Mouse (Mus musculus) embryo, embryonic 11 days (tissue): Measurements from ENCODE around the gene Acoxl.

Source experiments
- DNase-seq: peaks from one replicate; pipeline ENCODE4 v3.0.0-alpha.2; 2015

The Acoxl gene

GRCm38 (mm10) chr2:127838576-127838975, at the start of gene Acoxl:
Acoxl (plus strand) TSS chr2:127838876.
- DNase-seq, result no peak

GRCm38 (mm10) chr2:127789138-127789537, 49.5 kb upstream of the Acoxl start:
- peak; percentile 24 for DNase-seq

GRCm38 (mm10) chr2:127789651-127790270, 48.9 kb upstream of the Acoxl start:
- DNase-seq, result no peak

GRCm38 (mm10) chr2:127791919-127792603, 46.6 kb upstream of the Acoxl start, which contains the start of gene Mtln:
Mtln (minus strand) TSS chr2:127792488.
- DNase-seq, result peak; percentile 94

GRCm38 (mm10) chr2:127831401-127832102, 7.1 kb upstream of the Acoxl start, which contains the start of gene Bub1:
Bub1 (minus strand) TSS chr2:127831865.
- peak; percentile 98 for DNase-seq

- no peak for DNase-seq
Measured at GRCm38 (mm10) chr2:127832103-127832832, 6.4 kb upstream of the Acoxl start.

GRCm38 (mm10) chr2:127832833-127833190, 5.9 kb upstream of the Acoxl start:
- DNase-seq, result peak; percentile 64

GRCm38 (mm10) chr2:127839425-127839824, 749 bp downstream of the Acoxl start:
- no peak for DNase-seq

GRCm38 (mm10) chr2:127841402-127841801, 2.7 kb downstream of the Acoxl start:
- no peak for DNase-seq

- no peak for DNase-seq
Measured at GRCm38 (mm10) chr2:127842421-127842820, 3.7 kb downstream of the Acoxl start.

- peak; percentile 18 for DNase-seq
Measured at GRCm38 (mm10) chr2:127845346-127845982, 6.8 kb downstream of the Acoxl start.

GRCm38 (mm10) chr2:127846008-127846407, 7.3 kb downstream of the Acoxl start:
- DNase-seq, result no peak

GRCm38 (mm10) chr2:127846571-127846970, 7.9 kb downstream of the Acoxl start:
- DNase-seq, result no peak

GRCm38 (mm10) chr2:127850371-127850770, 11.7 kb downstream of the Acoxl start:
- DNase-seq, result no peak

GRCm38 (mm10) chr2:127854332-127854991, 15.8 kb downstream of the Acoxl start:
- DNase-seq, result no peak

- peak; percentile 34 for DNase-seq
Measured at GRCm38 (mm10) chr2:127864381-127864780, 25.7 kb downstream of the Acoxl start.

- no peak for DNase-seq
Measured at GRCm38 (mm10) chr2:127881063-127881462, 42.4 kb downstream of the Acoxl start.

- DNase-seq, result peak; percentile 87
Measured at GRCm38 (mm10) chr2:127889432-127889831, 50.8 kb downstream of the Acoxl start.

GRCm38 (mm10) chr2:127889979-127890378, 51.3 kb downstream of the Acoxl start:
- no peak for DNase-seq

- DNase-seq, result no peak
Measured at GRCm38 (mm10) chr2:127890526-127890925, 51.9 kb downstream of the Acoxl start.

GRCm38 (mm10) chr2:127891056-127891455, 52.4 kb downstream of the Acoxl start:
- no peak for DNase-seq

- DNase-seq, result no peak
Measured at GRCm38 (mm10) chr2:127894890-127895289, 56.2 kb downstream of the Acoxl start.
